26 mouse cellular contexts compared by ENCODE assay signal in the genomic region with DNA sequence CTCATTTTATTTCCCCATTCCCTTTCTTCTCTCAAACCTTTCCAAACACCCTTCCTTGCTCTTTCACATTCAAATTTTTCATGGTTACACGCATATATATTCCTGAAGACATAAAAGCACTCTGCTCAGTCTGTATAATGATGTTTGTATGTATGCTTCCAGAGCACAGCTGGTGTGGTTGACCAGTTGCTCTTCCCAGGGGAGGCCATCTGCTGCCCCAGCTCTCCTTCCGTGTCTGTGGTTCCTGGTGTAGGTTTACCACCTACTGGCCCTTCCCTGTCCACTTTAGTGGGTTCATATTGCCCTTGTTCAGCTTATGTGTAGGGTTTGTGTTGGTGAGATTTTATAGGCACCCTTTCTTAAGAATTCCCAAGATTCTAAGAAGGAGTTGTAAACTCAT.
DNase-seq lines count a peak whose midpoint lies in the region; ATAC-seq lines count a peak whose summit lies in the region.
"Had no signal": no experiment of that assay in that cellular context is flagged by ENCODE, and none has a peak within 500 bp of the region (broad histone marks: within the 10 kb centered on the region; RNA-seq: fewer than 3 reads in every experiment).

No protein-coding gene starts in this region.

- WGBS in embryonic facial prominence, embryonic 14.5 days: 78% methylated on average over 2 of the region's 2 CpGs
- WGBS in embryonic facial prominence, embryonic 10.5 days: 82% methylated on average over 2 of the region's 2 CpGs
- 65% methylated on average over 2 of the region's 2 CpGs for WGBS in neural tube, embryonic 11.5 days
- 46% methylated on average over 2 of the region's 2 CpGs for WGBS in neural tube, embryonic 15.5 days
- 33% methylated on average over 2 of the region's 2 CpGs for WGBS in large intestine, adult 2 months

- DNase-seq in embryonic facial prominence, embryonic 14.5 days (ENCODE audit: low spot score): peak; percentile 25
- DNase-seq in embryonic facial prominence, embryonic 10.5 days (ENCODE audit: low spot score): no peak
- DNase-seq in neural tube, embryonic 11.5 days (ENCODE audit: low spot score): peak; percentile 31
- DNase-seq in large intestine, adult 2 months (ENCODE audit: low read depth, low spot score): peak; percentile 19
- no peak for DNase-seq in lung, postnatal 14 days
- DNase-seq in cerebellum, adult 11 months: no peak
- DNase-seq: adrenal gland, adult 8-10 months; adrenal gland, postnatal 14 days; adrenal gland, postnatal 36 days; B cell, adult 2 months; cerebellum, adult 18-20 months; cerebellum, adult 8-10 months; cerebellum, adult 9-11 months; cerebellum, postnatal 14 days; cerebellum, postnatal 36 days; embryo, embryonic 11 days had no signal

- H3K4me1 ChIP-seq in embryonic facial prominence, embryonic 14.5 days (ENCODE audit: control insufficient read depth, insufficient read depth, low read length): no peaks in the 10 kb centered on the region
- no peaks in the 10 kb centered on the region for H3K4me1 ChIP-seq in embryonic facial prominence, embryonic 10.5 days
- no peaks in the 10 kb centered on the region for H3K4me1 ChIP-seq in neural tube, embryonic 11.5 days (ENCODE audit: control insufficient read depth, insufficient read depth, low read length)
- H3K4me1 ChIP-seq in neural tube, embryonic 15.5 days: no peaks in the 10 kb centered on the region
- H3K4me1 ChIP-seq: embryonic facial prominence, embryonic 12.5 days; forebrain, embryonic 10.5 days; forebrain, embryonic 12.5 days had no signal

- no peak overlapping the region for H3K27ac ChIP-seq in embryonic facial prominence, embryonic 14.5 days (replicated peaks; ENCODE audit: low read depth, low read length)
- H3K27ac ChIP-seq in embryonic facial prominence, embryonic 10.5 days (replicated peaks): no peak overlapping the region
- H3K27ac ChIP-seq in neural tube, embryonic 11.5 days (ENCODE audit: low read depth, low read length): no peak overlapping the region
- H3K27ac ChIP-seq in neural tube, embryonic 15.5 days (replicated peaks): no peak overlapping the region
- H3K27ac ChIP-seq: embryonic facial prominence, embryonic 12.5 days; embryonic facial prominence, embryonic 15.5 days; forebrain, embryonic 10.5 days; forebrain, embryonic 12.5 days had no signal

- H3K4me2 ChIP-seq in embryonic facial prominence, embryonic 14.5 days (ENCODE audit: low read depth, low read length): no peak overlapping the region
- H3K4me2 ChIP-seq in neural tube, embryonic 11.5 days (ENCODE audit: low read depth): no peak overlapping the region
- no peak overlapping the region for H3K4me2 ChIP-seq in neural tube, embryonic 15.5 days
- H3K4me2 ChIP-seq: embryonic facial prominence, embryonic 12.5 days; embryonic facial prominence, embryonic 15.5 days; forebrain, embryonic 12.5 days had no signal

- no peak overlapping the region for H3K4me3 ChIP-seq in embryonic facial prominence, embryonic 14.5 days (ENCODE audit: low read depth, low read length)
- no peak overlapping the region for H3K4me3 ChIP-seq in embryonic facial prominence, embryonic 10.5 days
- H3K4me3 ChIP-seq in neural tube, embryonic 11.5 days (ENCODE audit: low read depth, low read length): no peak overlapping the region
- H3K4me3 ChIP-seq in neural tube, embryonic 15.5 days (replicated peaks): no peak overlapping the region
- H3K4me3 ChIP-seq: embryonic facial prominence, embryonic 12.5 days; embryonic facial prominence, embryonic 15.5 days; erythroblast, embryonic 14.5 days; forebrain, embryonic 10.5 days; forebrain, embryonic 12.5 days had no signal

- no peak overlapping the region for H3K9ac ChIP-seq in embryonic facial prominence, embryonic 14.5 days (ENCODE audit: low read depth, low read length)
- no peak overlapping the region for H3K9ac ChIP-seq in neural tube, embryonic 11.5 days (ENCODE audit: low read length)
- no peak overlapping the region for H3K9ac ChIP-seq in neural tube, embryonic 15.5 days (replicated peaks)
- H3K9ac ChIP-seq: embryonic facial prominence, embryonic 12.5 days; embryonic facial prominence, embryonic 15.5 days; forebrain, embryonic 12.5 days had no signal

- no peaks in the 10 kb centered on the region for H3K27me3 ChIP-seq in embryonic facial prominence, embryonic 14.5 days (replicated peaks; ENCODE audit: control insufficient read depth, insufficient read depth, low read length)
- no peaks in the 10 kb centered on the region for H3K27me3 ChIP-seq in embryonic facial prominence, embryonic 10.5 days (replicated peaks; ENCODE audit: low read depth, poor library complexity, severe bottlenecking)
- no peaks in the 10 kb centered on the region for H3K27me3 ChIP-seq in neural tube, embryonic 11.5 days (ENCODE audit: control insufficient read depth, insufficient read depth, low read length)
- H3K27me3 ChIP-seq in neural tube, embryonic 15.5 days (replicated peaks): no peaks in the 10 kb centered on the region
- H3K27me3 ChIP-seq: embryonic facial prominence, embryonic 12.5 days; embryonic facial prominence, embryonic 15.5 days; forebrain, embryonic 12.5 days; Patski had no signal

- H3K36me3 ChIP-seq in embryonic facial prominence, embryonic 14.5 days (ENCODE audit: control insufficient read depth, insufficient read depth, low read length): no peaks in the 10 kb centered on the region
- H3K36me3 ChIP-seq in embryonic facial prominence, embryonic 10.5 days (replicated peaks): no peaks in the 10 kb centered on the region
- H3K36me3 ChIP-seq in neural tube, embryonic 11.5 days (ENCODE audit: control insufficient read depth, insufficient read depth, low read length): no peaks in the 10 kb centered on the region
- H3K36me3 ChIP-seq in neural tube, embryonic 15.5 days: no peaks in the 10 kb centered on the region
- H3K36me3 ChIP-seq: embryonic facial prominence, embryonic 12.5 days; embryonic facial prominence, embryonic 15.5 days; forebrain, embryonic 10.5 days; forebrain, embryonic 12.5 days had no signal

- no peak for ATAC-seq in embryonic facial prominence, embryonic 14.5 days (ENCODE audit: low read depth)
- no peak for ATAC-seq in neural tube, embryonic 11.5 days (ENCODE audit: insufficient read depth, low FRiP score, low TSS enrichment)
- no peak for ATAC-seq in neural tube, embryonic 15.5 days (ENCODE audit: low FRiP score)
- ATAC-seq: activated CD4-positive, CD25-positive, alpha-beta regulatory T cell, adult 4 months; forebrain, embryonic 14.5 days; forebrain, embryonic 16.5 days; Patski had no signal

- H3K9me3 ChIP-seq in embryonic facial prominence, embryonic 14.5 days (ENCODE audit: control insufficient read depth, low read length): no peaks in the 10 kb centered on the region
- H3K9me3 ChIP-seq in embryonic facial prominence, embryonic 10.5 days: no peaks in the 10 kb centered on the region
- H3K9me3 ChIP-seq in neural tube, embryonic 11.5 days (ENCODE audit: control insufficient read depth, low read length): no peaks in the 10 kb centered on the region
- no peaks in the 10 kb centered on the region for H3K9me3 ChIP-seq in neural tube, embryonic 15.5 days (replicated peaks)
- H3K9me3 ChIP-seq: embryonic facial prominence, embryonic 12.5 days; embryonic facial prominence, embryonic 15.5 days; forebrain, embryonic 10.5 days; forebrain, embryonic 12.5 days had no signal

Comparison
In these comparisons a context has a peak if more than half of its experiments do, and no peak if none do; other contexts are left out.
1. DNase-seq: peak in embryonic facial prominence, embryonic 14.5 days (single experiment), neural tube, embryonic 11.5 days (single experiment) and large intestine, adult 2 months (single experiment); none in embryonic facial prominence, embryonic 10.5 days (single experiment), lung, postnatal 14 days (single experiment) and cerebellum, adult 11 months (single experiment).